Mouse (Mus musculus) limb, embryonic 12.5 days (tissue): ENCODE data around the gene Wdr13. TPM values are rescaled to one million over a fixed set of nuclear protein-coding genes. Genes with fewer than 3 reads are reported as not detected.
A peak's percentile ranks its signal among the peaks of the same experiment; 100 is the strongest.

Experiments used
- ATAC-seq: fragments of 200-750 bp; cut with Nextera tagmentation; 2 replicates; pipeline ENCODE4 v1.8.0; 2017; ENCODE audit warnings: low read depth, moderate TSS enrichment; ENCODE audit not compliant: insufficient number of reproducible peaks, insufficient read depth, low FRiP score, low TSS enrichment
- H3K27ac ChIP-seq: fragments of 300-500 bp; sonication (generic); 2 replicates; pipeline ENCODE4 v1.5.1; 2016; ENCODE audit warnings: mild to moderate bottlenecking, moderate library complexity
- H3K27me3 ChIP-seq: fragments of 300-500 bp; sonication (generic); 2 replicates; pipeline ENCODE4 v1.6.1; 2016; ENCODE audit warnings: mild to moderate bottlenecking, moderate library complexity
- H3K36me3 ChIP-seq: fragments of 300-500 bp; sonication (generic); 2 replicates; pipeline ENCODE4 v1.6.1; 2016; ENCODE audit warnings: mild to moderate bottlenecking, moderate library complexity
- H3K4me1 ChIP-seq: fragments of 300-500 bp; sonication (generic); replicated peaks from 2 replicates; pipeline ENCODE4 v1.6.1; 2016
- H3K4me2 ChIP-seq: fragments of 300-500 bp; sonication (generic); 2 replicates; pipeline ENCODE4 v1.6.1; 2016; ENCODE audit warnings: mild to moderate bottlenecking, moderate library complexity
- H3K4me3 ChIP-seq: fragments of 300-500 bp; sonication (generic); replicated peaks from 2 replicates; pipeline ENCODE4 v1.5.1; 2016; ENCODE audit warnings: mild to moderate bottlenecking
- H3K9ac ChIP-seq: fragments of 300-500 bp; sonication (generic); replicated peaks from 2 replicates; pipeline ENCODE4 v1.6.1; 2016; ENCODE audit warnings: mild to moderate bottlenecking, moderate library complexity
- H3K9me3 ChIP-seq: fragments of 300-500 bp; sonication (generic); 2 replicates; pipeline ENCODE4 v1.6.1; 2016; ENCODE audit warnings: mild to moderate bottlenecking, moderate library complexity
- WGBS: fragments of 180-500 bp; shearing (Covaris S2); methylation state at CpG from one replicate; pipeline ENCODE4 v1.1.7; 2016; 5-methylcytosine and 5-hydroxymethylcytosine counted together
- polyA plus RNA-seq: library from polyadenylated mRNA; unstranded; fragments of >200 nt; fragmentation: Nextera tagmentation; extraction: Ambion mirVana; gene quantifications from 2 replicates; pipeline ENCODE4 v1.2.1, GENCODE M21; 2016

Gene Wdr13
- polyA plus RNA-seq, 1 experiment from 2014 or later: 20.9 TPM

GRCm38 (mm10) chrX:8075104-8075503 lies 57.6 kb downstream of the Wdr13 start:
- WGBS: 43% methylated on average over 3 of the region's 3 CpGs
- peak overlapping the region; percentile 42; the same call in 1 of the 2 replicates for H3K9ac ChIP-seq

DNA sequence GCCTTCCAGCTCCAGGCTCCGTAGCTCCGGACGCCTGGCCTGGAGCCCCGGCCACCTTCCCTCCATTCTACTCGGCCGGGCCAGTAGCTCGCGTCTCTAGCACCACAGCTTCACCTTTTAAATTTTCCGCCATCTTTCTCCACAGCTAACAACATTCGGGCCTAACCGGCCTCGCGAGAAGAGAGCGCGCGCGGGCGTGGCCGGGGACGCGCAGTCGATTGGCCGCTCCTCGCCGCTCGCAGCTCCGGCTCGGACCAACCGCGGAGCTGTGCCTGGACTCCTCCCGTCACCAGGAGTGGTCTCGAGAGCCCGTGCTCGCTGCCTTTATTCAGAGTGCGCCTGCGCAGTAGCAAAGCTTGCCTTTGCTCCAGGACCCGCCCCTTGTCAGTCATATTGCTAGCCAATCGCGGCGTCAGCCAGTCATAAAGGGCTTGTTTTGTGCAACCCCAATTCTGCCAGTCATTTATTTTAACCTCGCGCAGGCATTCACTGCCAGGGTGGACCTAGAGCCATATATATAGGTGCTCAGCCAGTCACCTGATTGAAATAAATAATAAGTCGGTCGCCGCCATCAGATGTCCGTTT lies 58.2 kb downstream of the Wdr13 start, which contains the start of gene Suv39h1:
Gene Suv39h1, minus strand, starts transcription at position 331 of the 585 bp plus-strand sequence.
- H3K4me3 ChIP-seq: peak within 1 kb of the TSS; percentile 55
- peak within 1 kb of the TSS; percentile 92 for H3K27ac ChIP-seq
- ATAC-seq: peak; percentile 97
- no peaks in the 10 kb centered on the region for H3K27me3 ChIP-seq
- H3K9me3 ChIP-seq: no peaks in the 10 kb centered on the region
- peak within 1 kb of the TSS; percentile 68 for H3K9ac ChIP-seq
- 17% methylated on average over 46 of the region's 46 CpGs for WGBS
- H3K36me3 ChIP-seq: peaks cover 16% of the 10 kb centered on the region; the same call in 1 of the 2 replicates
- H3K4me1 ChIP-seq: 0 out of 2 replicates have a peak, but pooled peaks cover 4% of the 10 kb centered on the region
- peak within 1 kb of the TSS; percentile 55 for H3K4me2 ChIP-seq

More at GRCm38 (mm10) chrX:8075104-8075503, 57.6 kb downstream of the Wdr13 start:
- H3K4me3 ChIP-seq: peak overlapping the region; percentile 55
- H3K36me3 ChIP-seq: peaks cover 15% of the 10 kb centered on the region; the same call in 1 of the 2 replicates
- 0 out of 2 replicates have a peak, but pooled peaks cover 4% of the 10 kb centered on the region for H3K4me1 ChIP-seq
- H3K27ac ChIP-seq: peak overlapping the region; percentile 41; the same call in 1 of the 2 replicates
- no peaks in the 10 kb centered on the region for H3K27me3 ChIP-seq
- H3K4me2 ChIP-seq: peak overlapping the region; percentile 53
- no peaks in the 10 kb centered on the region for H3K9me3 ChIP-seq
- peak; percentile 60 for ATAC-seq

DNA sequence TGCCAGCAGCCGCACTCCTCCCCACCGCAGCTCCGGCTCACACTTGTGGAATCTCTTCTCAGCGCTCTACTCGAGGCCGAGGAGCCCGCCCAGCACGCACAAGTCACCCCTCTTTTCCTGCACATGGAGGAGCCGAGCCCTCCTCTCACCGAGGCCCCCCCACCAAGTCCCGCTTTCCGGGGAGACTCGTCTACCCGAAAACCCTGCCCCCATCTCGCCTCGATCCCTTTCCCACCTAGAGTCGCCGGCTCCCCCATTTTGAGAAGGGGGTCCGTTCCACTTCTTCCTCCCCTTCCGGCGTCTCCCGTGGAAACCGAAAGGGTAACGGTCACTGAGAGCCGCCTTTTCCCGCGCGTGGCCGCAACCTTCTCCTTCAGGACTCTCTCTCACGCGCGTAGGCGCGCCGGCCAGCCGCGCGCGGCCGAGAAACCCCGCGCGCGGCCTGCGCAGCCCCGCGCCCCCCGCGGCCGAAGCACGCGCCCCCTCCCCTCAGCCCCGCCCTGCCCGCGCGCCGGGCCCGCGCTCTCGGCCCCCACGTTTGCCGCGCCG lies 58.7 kb downstream of the Wdr13 start:
- Histone ChIP-seq H3K36me3 (peaks cover 19% of the 10 kb centered on the region; the same call in 1 of the 2 replicates), H3K27ac (peak overlapping the region; percentile 92), H3K4me1 (0 out of 2 replicates have a peak, but pooled peaks cover 4% of the 10 kb centered on the region), H3K9ac (peak overlapping the region; percentile 68), H3K4me2 (peak overlapping the region; percentile 55), H3K27me3 (no peaks in the 10 kb centered on the region), H3K4me3 (peak overlapping the region; percentile 55), H3K9me3 (no peaks in the 10 kb centered on the region)
- 17% methylated on average over 61 of the region's 64 CpGs for WGBS
- no peak; the same call in 1 of the 2 replicates for ATAC-seq

Other genes starting within 250 kb of the Wdr13 start
- 26.8 and 30.8 TPM in 2 replicates for gene Slc35a2, start 248.9 kb downstream of the Wdr13 start, polyA plus RNA-seq
- 147 and 149 TPM in 2 replicates for gene Pqbp1, start 233.6 kb downstream of the Wdr13 start, polyA plus RNA-seq
- 153 and 159 TPM in 2 replicates for gene Timm17b, start 233.5 kb downstream of the Wdr13 start, polyA plus RNA-seq
- not detected in 2 replicates for gene Gm10491, start 225.1 kb downstream of the Wdr13 start, polyA plus RNA-seq
- not detected in 2 replicates for gene Gm10490, start 223.3 kb downstream of the Wdr13 start, polyA plus RNA-seq
- 0.35 and 0.99 TPM in 2 replicates for gene Pcsk1n, start 213.1 kb downstream of the Wdr13 start, polyA plus RNA-seq
- gene Eras, start 204.3 kb downstream of the Wdr13 start, polyA plus RNA-seq: not detected in 2 replicates
- gene Hdac6, start 185.0 kb downstream of the Wdr13 start, polyA plus RNA-seq: 52.9 and 53.6 TPM in 2 replicates
- gene Gata1, start 154.8 kb downstream of the Wdr13 start, polyA plus RNA-seq: 2.0 and 2.3 TPM in 2 replicates
- not detected in 2 replicates for gene Glod5, start 114.4 kb downstream of the Wdr13 start, polyA plus RNA-seq
- 87.7 and 90.6 TPM in 2 replicates for gene Suv39h1, start 58.1 kb downstream of the Wdr13 start, polyA plus RNA-seq
- gene Was, start 42.4 kb downstream of the Wdr13 start, polyA plus RNA-seq: 0.10 and 0.31 TPM in 2 replicates
- 531 and 573 TPM in 2 replicates for gene Rbm3, start 13.0 kb upstream of the Wdr13 start, polyA plus RNA-seq
- gene Tbc1d25, start 43.3 kb upstream of the Wdr13 start, polyA plus RNA-seq: 13.8 and 14.6 TPM in 2 replicates
- 23.3 and 28.2 TPM in 2 replicates for gene Ebp, start 60.6 kb upstream of the Wdr13 start, polyA plus RNA-seq
- 11.4 and 13.2 TPM in 2 replicates for gene Porcn, start 73.6 kb upstream of the Wdr13 start, polyA plus RNA-seq
- 47.6 and 49.2 TPM in 2 replicates for gene Ftsj1, start 119.5 kb upstream of the Wdr13 start, polyA plus RNA-seq
- 1.0 and 1.4 TPM in 2 replicates for gene Slc38a5, start 138.2 kb upstream of the Wdr13 start, polyA plus RNA-seq
- not detected in 2 replicates for gene Ssxb10, start 194.5 kb upstream of the Wdr13 start, polyA plus RNA-seq
- not detected in 2 replicates for gene Ssxb9, start 234.1 kb upstream of the Wdr13 start, polyA plus RNA-seq